ENCODE assay signal across 15 mouse cellular contexts in the genomic region with DNA sequence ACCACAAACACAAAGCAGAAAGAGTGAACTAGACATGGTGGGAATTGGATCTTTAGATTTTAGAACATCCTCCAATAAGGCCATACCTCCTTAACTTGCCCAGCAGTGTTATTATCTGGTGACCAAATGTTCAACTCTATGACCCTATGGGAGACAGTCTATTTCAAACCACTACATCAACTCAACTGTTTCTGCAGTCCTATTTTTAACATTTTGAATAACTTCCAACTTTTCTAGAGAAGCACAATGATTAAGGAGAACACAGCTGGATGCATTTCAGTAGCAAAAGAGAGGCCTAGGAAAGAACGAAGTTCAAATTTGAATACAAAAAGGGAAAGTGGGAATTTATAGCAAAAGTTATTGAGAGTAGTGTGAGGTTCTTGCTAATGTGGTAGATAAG.
"Had no signal": no experiment of that assay in that cellular context is flagged by ENCODE, and none has a peak within 500 bp of the region (broad histone marks: within the 10 kb centered on the region; RNA-seq: fewer than 3 reads in every experiment).

No protein-coding gene starts in this region.

- ATAC-seq: liver, embryonic 12.5 days; midbrain, embryonic 15.5 days had no signal

- H3K9me3 ChIP-seq: limb, embryonic 15.5 days; liver, embryonic 12.5 days; midbrain, embryonic 15.5 days; neural tube, embryonic 12.5 days had no signal

- H3K4me1 ChIP-seq: limb, embryonic 15.5 days; midbrain, embryonic 15.5 days; neural tube, embryonic 12.5 days had no signal

- H3K4me3 ChIP-seq: limb, embryonic 15.5 days; liver, embryonic 12.5 days; midbrain, embryonic 15.5 days; neural tube, embryonic 12.5 days had no signal

- H3K36me3 ChIP-seq: limb, embryonic 15.5 days; liver, embryonic 12.5 days; midbrain, embryonic 15.5 days; neural tube, embryonic 12.5 days had no signal

- H3K4me2 ChIP-seq: limb, embryonic 15.5 days; liver, embryonic 12.5 days; midbrain, embryonic 11.5 days; midbrain, embryonic 15.5 days; neural tube, embryonic 12.5 days had no signal

- H3K27me3 ChIP-seq: limb, embryonic 15.5 days; liver, embryonic 12.5 days; midbrain, embryonic 15.5 days; neural tube, embryonic 12.5 days had no signal

- DNase-seq: kidney, postnatal 36 days; layer of hippocampus, adult 9-11 months; layer of hippocampus, postnatal 36 days; lung, postnatal 4 days; retina, postnatal 1 day; right cerebral cortex, postnatal 4 days; spleen, adult 18-20 months; thymus, adult 18-20 months; thymus, postnatal 14 days had no signal

- H3K9ac ChIP-seq: limb, embryonic 15.5 days; liver, embryonic 12.5 days; midbrain, embryonic 15.5 days; neural tube, embryonic 12.5 days had no signal

- H3K27ac ChIP-seq: kidney, postnatal 0 days; limb, embryonic 15.5 days; liver, embryonic 12.5 days; midbrain, embryonic 15.5 days; neural tube, embryonic 12.5 days had no signal
